In genomic region chr11:69410045-69410309, GRCm38 (mm10) we compare ENCODE assay signal across 8 mouse cellular contexts. TPM values are rescaled to one million over a fixed set of nuclear protein-coding genes. Genes with fewer than 3 reads are reported as not detected.
DNase-seq lines count a peak whose midpoint lies in the region; ATAC-seq lines count a peak whose summit lies in the region.

No protein-coding gene starts in this region.

- no peak for ATAC-seq in lung, embryonic 16.5 days (ENCODE audit: low read depth)
- no peak for ATAC-seq in forebrain, embryonic 11.5 days (replicated peaks; ENCODE audit: low FRiP score)
- no peak for ATAC-seq in limb, embryonic 12.5 days (ENCODE audit: insufficient number of reproducible peaks, insufficient read depth, low FRiP score, low TSS enrichment, low read depth)
- ATAC-seq in neural tube, embryonic 15.5 days (ENCODE audit: low FRiP score) = no peak

- H3K27ac ChIP-seq in lung, embryonic 16.5 days (ENCODE audit: low read length) = peak overlapping the region; percentile 96
- H3K27ac ChIP-seq in forebrain, embryonic 11.5 days (ENCODE audit: low read depth, low read length) = peak overlapping the region; percentile 98
- peak overlapping the region; percentile 97 for H3K27ac ChIP-seq in limb, embryonic 12.5 days
- peak overlapping the region; percentile 98 for H3K27ac ChIP-seq in neural tube, embryonic 15.5 days (replicated peaks)

- WGBS in lung, embryonic 16.5 days = under 1% methylated on average over 18 of the region's 18 CpGs
- under 1% methylated on average over 18 of the region's 18 CpGs for WGBS in forebrain, embryonic 11.5 days
- WGBS in limb, embryonic 12.5 days = under 1% methylated on average over 18 of the region's 18 CpGs
- under 1% methylated on average over 18 of the region's 18 CpGs for WGBS in neural tube, embryonic 15.5 days

- H3K4me3 ChIP-seq in lung, embryonic 16.5 days (ENCODE audit: low read length) = peak overlapping the region; percentile 77
- peak overlapping the region; percentile 81 for H3K4me3 ChIP-seq in forebrain, embryonic 11.5 days (ENCODE audit: low read depth, low read length)
- peak overlapping the region; percentile 79 for H3K4me3 ChIP-seq in limb, embryonic 12.5 days (replicated peaks)
- peak overlapping the region; percentile 65 for H3K4me3 ChIP-seq in neural tube, embryonic 15.5 days (replicated peaks)

- peak overlapping the region; percentile 93 for H3K9ac ChIP-seq in lung, embryonic 16.5 days (ENCODE audit: low read length)
- H3K9ac ChIP-seq in forebrain, embryonic 11.5 days (ENCODE audit: low read length) = peak overlapping the region; percentile 89
- H3K9ac ChIP-seq in limb, embryonic 12.5 days (replicated peaks) = peak overlapping the region; percentile 82
- peak overlapping the region; percentile 77 for H3K9ac ChIP-seq in neural tube, embryonic 15.5 days (replicated peaks)

- no peaks in the 10 kb centered on the region for H3K27me3 ChIP-seq in lung, embryonic 16.5 days (ENCODE audit: control insufficient read depth, insufficient read depth, low read depth, low read length)
- no peaks in the 10 kb centered on the region for H3K27me3 ChIP-seq in forebrain, embryonic 11.5 days (ENCODE audit: control insufficient read depth, insufficient read depth, low read length)
- no peaks in the 10 kb centered on the region for H3K27me3 ChIP-seq in limb, embryonic 12.5 days
- H3K27me3 ChIP-seq in neural tube, embryonic 15.5 days (replicated peaks) = no peaks in the 10 kb centered on the region

- peaks cover 31% of the 10 kb centered on the region for H3K36me3 ChIP-seq in lung, embryonic 16.5 days (ENCODE audit: control insufficient read depth, insufficient read depth, low read length)
- peaks cover 23% of the 10 kb centered on the region; the same call in 1 of the 2 replicates for H3K36me3 ChIP-seq in forebrain, embryonic 11.5 days (ENCODE audit: control insufficient read depth, insufficient read depth, low read length)
- peaks cover 54% of the 10 kb centered on the region for H3K36me3 ChIP-seq in limb, embryonic 12.5 days
- H3K36me3 ChIP-seq in neural tube, embryonic 15.5 days = peaks cover 41% of the 10 kb centered on the region

- no peaks in the 10 kb centered on the region for H3K9me3 ChIP-seq in lung, embryonic 16.5 days (ENCODE audit: control insufficient read depth, low read length)
- H3K9me3 ChIP-seq in forebrain, embryonic 11.5 days (ENCODE audit: control insufficient read depth, low read length) = no peaks in the 10 kb centered on the region
- H3K9me3 ChIP-seq in limb, embryonic 12.5 days = no peaks in the 10 kb centered on the region
- H3K9me3 ChIP-seq in neural tube, embryonic 15.5 days (replicated peaks) = no peaks in the 10 kb centered on the region

- H3K4me1 ChIP-seq in lung, embryonic 16.5 days (replicated peaks; ENCODE audit: control insufficient read depth, insufficient read depth, low read length) = peaks cover 41% of the 10 kb centered on the region
- H3K4me1 ChIP-seq in forebrain, embryonic 11.5 days (replicated peaks; ENCODE audit: control insufficient read depth, insufficient read depth, low read length) = peaks cover 37% of the 10 kb centered on the region
- H3K4me1 ChIP-seq in limb, embryonic 12.5 days (replicated peaks) = peaks cover 51% of the 10 kb centered on the region
- H3K4me1 ChIP-seq in neural tube, embryonic 15.5 days = peaks cover 72% of the 10 kb centered on the region

- no peak for DNase-seq in lung, postnatal 14 days
- no peak for DNase-seq in forebrain, embryonic 11.5 days (ENCODE audit: low spot score)
- DNase-seq in urinary bladder, adult 18-20 months (ENCODE audit: low spot score in 2 of 2) = no peak
- no peak for DNase-seq in kidney, postnatal 25 days
- DNase-seq in adrenal gland, postnatal 10 days = no peak

- H3K4me2 ChIP-seq in lung, embryonic 16.5 days (ENCODE audit: low read depth, low read length) = peak overlapping the region; percentile 91
- peak overlapping the region; percentile 99 for H3K4me2 ChIP-seq in forebrain, embryonic 11.5 days (ENCODE audit: low read depth, low read length, severe bottlenecking)
- peak overlapping the region; percentile 99 for H3K4me2 ChIP-seq in limb, embryonic 12.5 days
- peak overlapping the region; percentile 96 for H3K4me2 ChIP-seq in neural tube, embryonic 15.5 days

RNA-seq across cellular contexts. Expression of gene Kdm6b, which starts 3.5 kb away (rescaled TPM):
- polyA plus RNA-seq in lung, embryonic 16.5 days (2015; fragmentation: Nextera tagmentation; extraction: Ambion mirVana) = 25.2 and 26.0 TPM in 2 replicates
- polyA plus RNA-seq in forebrain, embryonic 11.5 days (2014; fragmentation: Nextera tagmentation; extraction: Ambion mirVana) = 40.9 and 41.0 TPM in 2 replicates
- polyA plus RNA-seq in limb, embryonic 12.5 days (2016; fragmentation: Nextera tagmentation; extraction: Ambion mirVana) = 45.4 and 49.1 TPM in 2 replicates
- polyA plus RNA-seq in neural tube, embryonic 15.5 days (2015; fragmentation: Nextera tagmentation; extraction: Ambion mirVana) = 29.4 and 32.6 TPM in 2 replicates
- total RNA-seq in adrenal gland, postnatal 10 days (2021) = 10 to 100 TPM; 49.0 to 53.4 TPM

RNA-seq across cellular contexts. Expression of gene Tmem88, which starts 11.9 kb away (rescaled TPM):
- 54.7 and 57.4 TPM in 2 replicates for polyA plus RNA-seq in lung, embryonic 16.5 days (2015; fragmentation: Nextera tagmentation; extraction: Ambion mirVana)
- polyA plus RNA-seq in forebrain, embryonic 11.5 days (2014; fragmentation: Nextera tagmentation; extraction: Ambion mirVana) = 15.6 and 18.5 TPM in 2 replicates
- polyA plus RNA-seq in limb, embryonic 12.5 days (2016; fragmentation: Nextera tagmentation; extraction: Ambion mirVana) = 24.2 and 25.4 TPM in 2 replicates
- 6.2 and 9.1 TPM in 2 replicates for polyA plus RNA-seq in neural tube, embryonic 15.5 days (2015; fragmentation: Nextera tagmentation; extraction: Ambion mirVana)
- 10 to 100 TPM; 29.1 to 33.0 TPM for total RNA-seq in adrenal gland, postnatal 10 days (2021)

RNA-seq across cellular contexts. Expression of gene Cyb5d1, which starts 14.5 kb away (rescaled TPM):
- polyA plus RNA-seq in lung, embryonic 16.5 days (2015; fragmentation: Nextera tagmentation; extraction: Ambion mirVana) = 32.3 and 32.6 TPM in 2 replicates
- 43.7 and 44.4 TPM in 2 replicates for polyA plus RNA-seq in forebrain, embryonic 11.5 days (2014; fragmentation: Nextera tagmentation; extraction: Ambion mirVana)
- polyA plus RNA-seq in limb, embryonic 12.5 days (2016; fragmentation: Nextera tagmentation; extraction: Ambion mirVana) = 42.5 and 42.6 TPM in 2 replicates
- polyA plus RNA-seq in neural tube, embryonic 15.5 days (2015; fragmentation: Nextera tagmentation; extraction: Ambion mirVana) = 29.7 and 31.5 TPM in 2 replicates
- 10 to 100 TPM; 32.4 to 38.9 TPM for total RNA-seq in adrenal gland, postnatal 10 days (2021)

RNA-seq across cellular contexts. Expression of gene Naa38, which starts 14.7 kb away (rescaled TPM):
- polyA plus RNA-seq in lung, embryonic 16.5 days (2015; fragmentation: Nextera tagmentation; extraction: Ambion mirVana) = 158 and 165 TPM in 2 replicates
- polyA plus RNA-seq in forebrain, embryonic 11.5 days (2014; fragmentation: Nextera tagmentation; extraction: Ambion mirVana) = 105 and 109 TPM in 2 replicates
- 126 and 136 TPM in 2 replicates for polyA plus RNA-seq in limb, embryonic 12.5 days (2016; fragmentation: Nextera tagmentation; extraction: Ambion mirVana)
- polyA plus RNA-seq in neural tube, embryonic 15.5 days (2015; fragmentation: Nextera tagmentation; extraction: Ambion mirVana) = 130 and 132 TPM in 2 replicates
- 100 to 1,000 TPM; 124 to 138 TPM for total RNA-seq in adrenal gland, postnatal 10 days (2021)

RNA-seq across cellular contexts. Expression of gene Chd3, which starts 40.8 kb away (rescaled TPM):
- 56.9 and 60.3 TPM in 2 replicates for polyA plus RNA-seq in lung, embryonic 16.5 days (2015; fragmentation: Nextera tagmentation; extraction: Ambion mirVana)
- 53.0 and 61.4 TPM in 2 replicates for polyA plus RNA-seq in forebrain, embryonic 11.5 days (2014; fragmentation: Nextera tagmentation; extraction: Ambion mirVana)
- 121 and 124 TPM in 2 replicates for polyA plus RNA-seq in limb, embryonic 12.5 days (2016; fragmentation: Nextera tagmentation; extraction: Ambion mirVana)
- 70.6 and 76.1 TPM in 2 replicates for polyA plus RNA-seq in neural tube, embryonic 15.5 days (2015; fragmentation: Nextera tagmentation; extraction: Ambion mirVana)
- 100 to 1,000 TPM in 1 of 2 experiments, 10 to 100 TPM in 1; 93.8 to 128 TPM for total RNA-seq in adrenal gland, postnatal 10 days (2021)
